Mouse (Mus musculus): ENCODE data around the gene Rcbtb2. TPM values are rescaled to one million over a fixed set of nuclear protein-coding genes. Genes with fewer than 3 reads are reported as not detected.

Gene Rcbtb2
- total RNA-seq (2014; rRNA removed) (40.2 and 64.9 TPM in 2 replicates), polyA plus RNA-seq (2015; fragmentation: Nextera tagmentation; extraction: Ambion mirVana) (58.3 and 64.1 TPM in 2 replicates)

GRCm38 (mm10) chr14:73122923-73123278 is at the start of gene Rcbtb2:
Gene Rcbtb2, plus strand, starts transcription at chr14:73123037.
- Histone ChIP-seq H3K9me3 (ENCODE audit: low read length) (no peaks in the 10 kb centered on the region), H3K4me1 (ENCODE audit: insufficient read depth, low read length) (no peaks in the 10 kb centered on the region), H3K4me2 (ENCODE audit: low read depth, low read length) (no peak within 1 kb of the TSS), H3K36me3 (ENCODE audit: insufficient read depth, low read length) (no peaks in the 10 kb centered on the region), H3K9ac (replicated peaks; ENCODE audit: low read length) (no peak within 1 kb of the TSS), H3K27me3 (ENCODE audit: insufficient read depth, low read length) (no peaks in the 10 kb centered on the region), H3K4me3 (ENCODE audit: low read length) (no peak within 1 kb of the TSS), H3K27ac (no peak within 1 kb of the TSS)
- 59% methylated on average over 4 of the region's 4 CpGs for WGBS
- DNase-seq (ENCODE audit: low spot score) (no peak), ATAC-seq (no peak)
- no peak for TF ChIP-seq CTCF (IDR thresholded peaks at IDR 0.05; ENCODE audit: low read depth)

- Histone ChIP-seq H3K4me2 (ENCODE audit: low read depth, low read length) (no peak overlapping the region), H3K27ac (no peak overlapping the region), H3K4me1 (ENCODE audit: insufficient read depth, low read length) (no peaks in the 10 kb centered on the region), H3K4me3 (ENCODE audit: low read length) (no peak overlapping the region), H3K9me3 (ENCODE audit: low read length) (no peaks in the 10 kb centered on the region), H3K27me3 (ENCODE audit: insufficient read depth, low read length) (no peaks in the 10 kb centered on the region), H3K9ac (replicated peaks; ENCODE audit: low read length) (no peak overlapping the region), H3K36me3 (ENCODE audit: insufficient read depth, low read length) (no peaks in the 10 kb centered on the region)
- TF ChIP-seq CTCF (IDR thresholded peaks at IDR 0.05; ENCODE audit: low read depth), result no peak
- 87% methylated on average over 2 of the region's 2 CpGs for WGBS
- DNase-seq (ENCODE audit: low spot score), result no peak
- no peak for ATAC-seq
Measured at GRCm38 (mm10) chr14:73083563-73083962, 39.3 kb upstream of the Rcbtb2 start.

GRCm38 (mm10) chr14:73086425-73086824 is 36.4 kb upstream of the Rcbtb2 start:
- Histone ChIP-seq H3K4me3 (ENCODE audit: low read length) (no peak overlapping the region), H3K27ac (no peak overlapping the region), H3K27me3 (ENCODE audit: insufficient read depth, low read length) (no peaks in the 10 kb centered on the region), H3K4me2 (ENCODE audit: low read depth, low read length) (no peak overlapping the region), H3K9ac (replicated peaks; ENCODE audit: low read length) (no peak overlapping the region), H3K4me1 (ENCODE audit: insufficient read depth, low read length) (no peaks in the 10 kb centered on the region), H3K9me3 (ENCODE audit: low read length) (no peaks in the 10 kb centered on the region), H3K36me3 (ENCODE audit: insufficient read depth, low read length) (no peaks in the 10 kb centered on the region)
- DNase-seq (ENCODE audit: low spot score) (no peak), ATAC-seq (no peak)
- WGBS, result 63% methylated on average over 3 of the region's 3 CpGs
- no peak for TF ChIP-seq CTCF (IDR thresholded peaks at IDR 0.05; ENCODE audit: low read depth)

GRCm38 (mm10) chr14:73087247-73087646 is 35.6 kb upstream of the Rcbtb2 start:
- H3K27ac ChIP-seq, result no peak overlapping the region
- H3K4me3 ChIP-seq (ENCODE audit: low read length), result no peak overlapping the region
- no peaks in the 10 kb centered on the region for H3K36me3 ChIP-seq (ENCODE audit: insufficient read depth, low read length)
- no peaks in the 10 kb centered on the region for H3K4me1 ChIP-seq (ENCODE audit: insufficient read depth, low read length)
- WGBS, result 91% methylated on average over 5 of the region's 5 CpGs
- H3K4me2 ChIP-seq (ENCODE audit: low read depth, low read length), result no peak overlapping the region
- DNase-seq (ENCODE audit: low spot score) (no peak), ATAC-seq (no peak)
- H3K27me3 ChIP-seq (ENCODE audit: insufficient read depth, low read length), result no peaks in the 10 kb centered on the region
- TF ChIP-seq CTCF (IDR thresholded peaks at IDR 0.05; ENCODE audit: low read depth), result no peak
- no peaks in the 10 kb centered on the region for H3K9me3 ChIP-seq (ENCODE audit: low read length)
- H3K9ac ChIP-seq (replicated peaks; ENCODE audit: low read length), result no peak overlapping the region

DNA sequence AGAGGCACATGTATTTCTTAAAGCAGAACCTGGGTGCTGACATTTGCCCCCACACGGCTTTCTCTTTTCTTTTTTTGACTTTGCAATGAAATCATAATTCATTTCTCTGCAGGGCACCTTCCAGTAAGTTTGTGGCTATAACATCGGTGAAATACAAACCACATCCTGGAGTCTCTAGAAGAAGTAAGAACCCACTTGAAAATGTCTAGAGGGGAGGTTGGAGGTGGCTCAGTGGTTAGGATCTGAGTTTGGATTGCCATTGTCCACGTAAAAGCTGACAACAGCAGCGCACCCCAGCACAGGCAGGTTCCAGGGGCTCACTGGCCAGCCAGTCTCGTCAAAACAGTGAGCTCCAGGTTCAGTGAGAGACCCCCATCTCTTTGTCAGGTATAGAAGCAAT is 35.1 kb upstream of the Rcbtb2 start:
- no peaks in the 10 kb centered on the region for H3K27me3 ChIP-seq (ENCODE audit: insufficient read depth, low read length)
- no peak overlapping the region for H3K9ac ChIP-seq (replicated peaks; ENCODE audit: low read length)
- ATAC-seq, result no peak
- no peak for DNase-seq (ENCODE audit: low spot score)
- H3K4me2 ChIP-seq (ENCODE audit: low read depth, low read length), result no peak overlapping the region
- no peak for TF ChIP-seq CTCF (IDR thresholded peaks at IDR 0.05; ENCODE audit: low read depth)
- no peaks in the 10 kb centered on the region for H3K36me3 ChIP-seq (ENCODE audit: insufficient read depth, low read length)
- H3K4me1 ChIP-seq (ENCODE audit: insufficient read depth, low read length), result no peaks in the 10 kb centered on the region
- no peak overlapping the region for H3K4me3 ChIP-seq (ENCODE audit: low read length)
- no peak overlapping the region for H3K27ac ChIP-seq
- no peaks in the 10 kb centered on the region for H3K9me3 ChIP-seq (ENCODE audit: low read length)
- 84% methylated on average over 5 of the region's 5 CpGs for WGBS

DNA sequence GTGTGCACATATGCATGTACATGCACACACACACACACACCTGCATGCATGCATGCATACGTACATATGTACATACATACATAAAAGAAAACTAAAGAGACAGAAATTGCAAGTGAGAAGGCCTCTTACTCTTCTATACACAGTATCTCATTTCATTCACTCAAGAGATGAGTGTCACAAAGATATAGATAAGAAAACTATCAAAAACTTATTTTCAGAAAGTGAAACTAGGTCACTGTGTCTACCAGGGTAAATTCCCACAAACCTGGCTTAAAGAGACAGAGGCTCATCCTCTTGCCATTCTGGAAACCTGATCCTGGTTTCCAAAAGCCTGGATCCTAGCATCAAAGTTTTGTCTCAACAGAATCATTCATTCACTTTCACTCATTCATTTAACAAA is 34.6 kb upstream of the Rcbtb2 start:
- no peaks in the 10 kb centered on the region for H3K9me3 ChIP-seq (ENCODE audit: low read length)
- H3K36me3 ChIP-seq (ENCODE audit: insufficient read depth, low read length), result no peaks in the 10 kb centered on the region
- no peaks in the 10 kb centered on the region for H3K4me1 ChIP-seq (ENCODE audit: insufficient read depth, low read length)
- H3K9ac ChIP-seq (replicated peaks; ENCODE audit: low read length), result no peak overlapping the region
- ATAC-seq, result no peak
- no peak overlapping the region for H3K4me2 ChIP-seq (ENCODE audit: low read depth, low read length)
- no peak for TF ChIP-seq CTCF (IDR thresholded peaks at IDR 0.05; ENCODE audit: low read depth)
- 90% methylated on average over 1 of the region's 1 CpGs for WGBS
- H3K4me3 ChIP-seq (ENCODE audit: low read length), result no peak overlapping the region
- H3K27me3 ChIP-seq (ENCODE audit: insufficient read depth, low read length), result no peaks in the 10 kb centered on the region
- no peak for DNase-seq (ENCODE audit: low spot score)
- H3K27ac ChIP-seq, result no peak overlapping the region

GRCm38 (mm10) chr14:73092871-73093270 is 30.0 kb upstream of the Rcbtb2 start:
- no peak for ATAC-seq
- Histone ChIP-seq H3K27ac (no peak overlapping the region), H3K27me3 (ENCODE audit: insufficient read depth, low read length) (no peaks in the 10 kb centered on the region), H3K9me3 (ENCODE audit: low read length) (no peaks in the 10 kb centered on the region), H3K36me3 (ENCODE audit: insufficient read depth, low read length) (no peaks in the 10 kb centered on the region), H3K4me2 (ENCODE audit: low read depth, low read length) (no peak overlapping the region), H3K9ac (replicated peaks; ENCODE audit: low read length) (no peak overlapping the region), H3K4me3 (ENCODE audit: low read length) (no peak overlapping the region), H3K4me1 (ENCODE audit: insufficient read depth, low read length) (no peaks in the 10 kb centered on the region)
- WGBS, result 87% methylated on average over 3 of the region's 3 CpGs
- DNase-seq (ENCODE audit: low spot score), result no peak
- TF ChIP-seq CTCF (IDR thresholded peaks at IDR 0.05; ENCODE audit: low read depth), result no peak
